Mouse (Mus musculus) heart, adult 9 months (tissue): ENCODE measurements at regions not wholly inside any gene's neighbourhood (a gene's known extent, or its start where the extent isn't known, plus 50 kb on each side); places are given as distances from the start of the nearest gene placed in this dataset.

Experiments
- DNase-seq, 2 experiments: peaks; one replicate each; pipeline ENCODE4 v3.0.0; 2022; ENCODE audit warnings: low spot score in 2 of 2

DNA sequence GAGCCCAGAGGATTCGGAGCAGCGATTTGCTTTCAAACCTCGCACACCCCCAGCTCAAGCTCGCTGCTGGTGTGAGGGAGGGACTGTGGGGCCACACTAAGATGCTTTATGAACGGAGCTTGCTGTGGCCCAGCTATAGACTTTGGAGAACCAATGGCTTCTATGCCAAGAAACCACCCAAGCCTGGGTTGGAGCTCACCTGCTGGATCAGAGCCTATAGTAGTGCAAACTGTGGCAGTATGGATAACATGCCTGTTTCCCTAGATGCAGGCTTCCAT lies 142.5 kb upstream of the A230072I06Rik start:
- DNase-seq = no peak

DNA sequence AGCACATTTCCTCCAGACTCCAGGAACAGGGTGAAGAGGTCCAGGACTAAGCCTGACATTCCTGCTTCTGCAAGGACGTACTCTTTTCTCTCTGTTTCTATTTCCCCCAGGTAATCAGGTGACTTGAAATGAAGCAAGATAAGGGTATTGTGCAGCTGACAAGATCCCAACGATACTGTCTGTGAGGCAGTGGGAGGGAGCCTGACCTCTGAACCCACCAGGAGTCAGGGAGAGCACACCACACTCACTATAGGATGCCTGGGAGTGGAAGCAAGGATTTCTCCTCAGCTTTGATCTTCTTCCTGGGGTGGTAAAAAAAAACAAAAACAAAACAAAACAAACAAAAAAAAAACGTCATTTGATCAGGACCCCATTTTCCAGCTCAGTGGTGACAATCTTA lies 141.1 kb upstream of the A230072I06Rik start:
- no peak for DNase-seq

DNA sequence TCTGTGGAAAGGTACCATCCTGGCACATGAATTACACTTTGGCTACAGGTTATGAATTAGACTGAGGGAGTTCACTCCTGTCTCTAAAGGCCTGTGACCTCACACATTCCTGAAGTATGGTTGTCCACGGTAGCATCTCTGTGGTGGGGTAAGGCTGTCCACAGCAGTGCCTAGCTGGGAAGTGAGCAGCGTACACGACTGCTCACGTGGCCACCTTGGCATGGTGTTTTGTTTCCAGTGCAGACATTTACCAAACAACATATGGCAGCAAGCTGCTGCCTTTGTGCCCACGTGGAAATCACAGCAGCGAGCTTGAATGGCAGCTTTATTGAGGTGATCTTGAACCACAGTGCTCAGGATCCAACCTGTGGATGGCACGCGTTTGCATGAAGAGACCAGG lies 140.7 kb upstream of the A230072I06Rik start:
- DNase-seq = no peak

DNA sequence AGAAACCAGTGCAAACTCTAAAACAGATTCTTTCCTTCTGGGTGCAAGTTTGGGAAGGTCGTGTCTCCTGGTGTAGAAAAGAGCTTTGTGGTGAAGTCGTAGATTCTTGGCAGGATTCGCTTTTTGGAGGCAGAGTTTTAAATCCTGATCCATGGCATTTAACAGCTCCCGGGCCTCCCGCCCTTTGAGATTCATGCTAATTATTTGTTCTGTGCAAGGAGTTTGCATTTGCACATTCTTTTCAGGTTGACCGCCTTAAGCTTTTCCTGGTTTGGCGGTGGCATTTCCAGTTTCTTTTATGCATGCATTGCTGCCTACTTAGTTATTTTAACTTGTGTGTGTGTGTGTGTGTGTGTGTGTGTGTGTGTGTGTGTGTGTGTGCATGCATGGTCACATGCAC lies 126.9 kb upstream of the A230072I06Rik start:
- no peak for DNase-seq

DNA sequence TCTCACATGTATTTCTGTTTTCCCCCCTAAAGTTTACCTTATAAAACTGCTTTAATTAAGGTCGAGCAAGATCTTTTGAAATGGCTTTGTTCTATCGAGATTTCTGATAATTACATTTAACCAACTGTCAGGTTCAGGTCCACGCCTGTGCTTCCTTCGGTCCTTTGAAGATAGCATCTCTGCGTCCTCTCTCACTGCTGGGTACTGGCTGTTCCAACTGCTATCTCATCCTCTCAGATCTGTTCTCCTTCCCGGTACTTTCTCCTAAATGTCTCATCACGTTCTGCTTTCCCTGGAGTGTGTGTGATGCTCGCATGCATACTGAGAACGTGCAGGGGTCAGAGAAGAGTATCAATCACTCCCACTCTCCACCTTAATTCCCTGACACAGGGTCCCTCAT lies 125.8 kb upstream of the A230072I06Rik start:
- DNase-seq = no peak

DNA sequence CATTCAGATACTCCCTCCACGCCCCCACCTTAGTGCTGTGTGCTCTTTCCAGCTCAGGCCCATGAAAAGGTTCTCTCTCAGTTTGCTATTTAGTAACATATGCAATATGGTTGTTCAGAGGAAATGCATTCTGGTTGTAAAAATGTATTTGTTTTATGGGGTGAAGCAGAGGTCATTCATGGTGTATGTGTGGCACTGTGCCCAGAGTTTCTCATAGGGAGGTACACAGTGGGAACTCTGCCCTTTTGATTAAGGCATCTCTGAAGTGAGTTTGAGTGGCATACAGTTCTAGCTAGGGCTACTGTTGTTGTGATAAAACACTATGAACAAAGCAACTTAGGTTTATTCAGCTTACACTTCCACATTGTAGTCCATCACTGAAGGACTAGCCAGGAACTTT lies 121.7 kb upstream of the A230072I06Rik start:
- no peak for DNase-seq

DNA sequence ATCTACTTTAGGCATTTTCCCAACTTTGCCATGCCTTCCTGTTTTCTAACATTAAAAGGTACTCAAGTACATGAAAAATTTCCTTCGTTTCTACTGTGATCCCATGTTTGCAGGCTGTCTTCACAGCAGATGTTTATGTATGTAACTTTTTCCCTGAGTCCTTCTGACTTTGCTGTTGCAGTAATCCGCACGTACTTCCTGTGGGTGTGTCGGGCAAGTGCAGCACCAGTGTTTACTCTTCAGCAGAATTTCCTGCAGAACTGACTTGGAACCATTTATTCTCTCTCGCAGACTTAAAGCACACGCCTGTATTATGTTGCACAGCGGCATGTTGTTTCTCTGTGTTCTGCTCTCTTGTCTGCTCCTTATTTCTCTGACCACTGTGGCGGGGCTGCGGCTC lies 120.4 kb upstream of the A230072I06Rik start:
- DNase-seq = no peak

DNA sequence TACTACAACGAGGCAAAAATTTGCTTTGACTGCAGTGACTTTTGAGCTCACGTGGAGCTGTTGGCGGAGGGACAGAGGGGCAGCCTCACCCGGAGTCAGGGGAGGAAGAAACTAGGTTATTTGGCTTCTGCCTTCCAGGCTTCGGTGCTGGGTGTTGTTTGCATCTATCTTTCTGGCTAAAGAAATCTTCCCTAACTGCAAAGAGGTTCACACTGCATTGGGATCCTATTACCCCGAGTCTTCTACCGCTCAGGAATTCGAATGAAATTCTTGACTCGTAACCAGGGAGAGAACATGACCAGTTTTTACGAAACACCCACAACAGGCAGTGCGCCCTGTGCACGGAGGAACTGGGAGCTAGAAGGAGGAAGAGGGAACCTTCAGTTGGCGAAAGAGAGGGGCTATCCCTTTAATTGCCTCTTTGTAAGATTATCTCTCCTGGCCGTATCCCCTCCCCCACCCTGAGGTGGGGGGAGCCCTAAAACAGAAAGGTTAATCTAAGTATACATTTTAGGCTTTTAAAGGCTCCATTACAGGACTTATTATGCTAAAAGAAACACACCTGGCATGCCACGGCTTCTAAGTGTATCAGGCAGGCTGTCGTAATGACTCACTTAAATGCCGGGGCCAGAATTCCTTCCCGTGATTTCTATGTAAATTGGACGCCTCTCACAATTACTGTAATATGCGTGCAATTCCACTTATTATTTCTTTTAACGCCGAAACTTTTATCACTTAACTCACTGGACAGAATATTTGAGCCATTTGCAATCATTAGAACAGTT lies 115.5 kb upstream of the A230072I06Rik start:
- DNase-seq = no peak

DNA sequence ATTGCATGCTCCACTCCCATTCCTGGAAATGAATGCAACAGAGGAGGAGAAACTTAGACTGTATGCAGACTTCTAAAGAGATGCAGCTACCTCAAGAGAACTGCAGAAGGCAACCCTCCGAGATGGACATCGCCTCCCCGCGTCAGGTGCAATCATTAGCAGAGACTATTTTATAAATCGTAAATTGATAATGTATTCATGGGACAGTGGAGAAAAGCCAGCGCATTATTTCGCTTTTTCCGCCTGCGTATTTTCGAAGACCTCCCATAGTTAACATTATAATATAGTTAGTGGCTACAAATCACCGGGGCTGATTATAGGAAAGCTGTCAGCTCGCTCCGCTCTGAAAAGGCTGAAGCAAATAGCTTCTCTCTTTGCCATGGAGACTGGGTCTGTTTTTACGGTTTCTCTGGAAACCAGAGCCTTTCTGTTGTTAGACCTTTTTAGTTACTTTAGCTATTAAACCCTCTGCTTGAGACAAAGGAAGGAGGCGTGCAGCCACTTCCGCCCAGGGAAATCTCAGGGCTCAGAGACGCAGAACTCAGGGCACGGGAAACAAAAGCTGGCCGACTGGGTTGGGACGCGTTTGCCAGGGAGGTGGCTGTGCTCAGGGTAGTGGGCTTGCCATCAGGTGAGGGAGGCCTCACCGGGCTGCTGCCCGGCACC lies 113.0 kb upstream of the A230072I06Rik start:
- no peak for DNase-seq

DNA sequence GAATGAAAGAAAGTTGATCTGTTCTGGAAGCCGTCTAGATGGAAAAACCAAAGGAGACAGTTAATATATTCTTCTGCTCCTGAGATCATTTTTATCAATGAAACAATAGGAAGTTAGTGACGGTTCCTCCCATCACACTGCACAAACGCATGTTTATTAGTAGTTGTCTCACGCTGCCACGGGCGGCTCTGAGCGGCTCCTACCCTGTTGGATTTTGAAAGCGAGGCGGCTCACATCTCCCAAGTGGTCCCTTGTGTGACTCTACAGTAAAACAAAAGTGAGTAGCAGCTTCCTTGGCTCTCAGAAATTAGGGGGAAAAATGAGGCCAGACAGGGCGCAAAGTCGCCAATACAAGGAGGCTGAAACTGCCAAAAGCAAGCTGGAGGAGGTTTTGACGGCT lies 106.8 kb upstream of the A230072I06Rik start:
- DNase-seq = no peak

DNA sequence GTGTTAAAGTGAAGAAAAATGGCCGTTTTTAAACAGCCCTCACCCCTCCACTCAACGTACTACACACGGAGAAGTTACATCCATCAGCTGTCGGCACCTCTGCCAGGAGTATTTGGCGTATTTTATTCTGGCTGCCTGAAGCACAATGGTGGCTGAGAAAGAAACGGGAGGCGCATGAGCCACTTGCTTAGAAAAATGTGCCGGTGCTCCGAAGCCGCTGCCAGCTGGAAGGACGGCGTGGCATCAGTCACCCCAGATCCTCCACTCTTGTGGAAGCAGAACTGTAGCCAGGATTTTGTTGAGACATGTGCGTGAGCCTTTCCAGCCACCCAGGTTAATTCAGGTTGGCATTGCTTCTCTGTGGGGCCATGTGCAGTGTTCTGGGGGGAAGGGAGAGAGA lies 103.1 kb upstream of the A230072I06Rik start:
- DNase-seq = no peak

DNA sequence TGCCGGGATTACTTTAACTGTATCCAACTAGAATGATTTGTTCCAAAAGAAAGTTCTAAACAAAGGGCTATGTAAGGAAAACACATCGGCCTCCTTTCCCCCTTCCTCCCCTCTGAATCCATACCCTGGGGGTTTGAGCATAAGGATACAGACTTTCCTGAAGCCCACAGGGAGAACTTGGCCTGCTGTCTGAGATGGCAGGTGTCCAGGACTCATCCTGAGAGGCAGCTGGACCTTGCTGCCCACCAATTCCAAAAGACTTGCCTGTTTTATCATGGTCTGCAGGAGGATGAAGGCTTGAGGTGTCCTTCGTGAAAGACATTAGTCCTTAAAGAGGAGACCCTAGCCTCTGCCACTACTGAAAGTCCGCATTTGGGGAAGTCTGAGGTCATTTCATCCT lies 94.0 kb upstream of the A230072I06Rik start:
- DNase-seq = no peak

DNA sequence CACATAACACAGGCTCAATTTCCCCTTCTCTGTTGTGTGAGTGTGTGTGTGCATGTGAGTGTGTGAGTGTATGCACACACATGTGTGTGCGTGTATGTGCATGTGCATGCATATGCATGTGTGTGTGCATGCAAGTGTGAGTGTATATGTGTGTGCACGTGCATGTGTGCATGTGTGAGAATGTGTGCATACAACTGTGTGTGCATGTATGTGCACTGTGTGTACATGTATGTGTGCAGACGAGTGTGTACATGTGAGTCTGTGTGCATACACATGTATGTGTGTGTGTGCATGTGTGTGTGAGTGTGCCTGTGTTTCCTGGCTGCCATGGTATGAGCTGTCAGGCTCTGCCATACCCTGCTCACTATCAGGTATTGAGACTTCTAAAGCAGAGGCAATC lies 91.3 kb upstream of the A230072I06Rik start:
- DNase-seq = no peak

DNA sequence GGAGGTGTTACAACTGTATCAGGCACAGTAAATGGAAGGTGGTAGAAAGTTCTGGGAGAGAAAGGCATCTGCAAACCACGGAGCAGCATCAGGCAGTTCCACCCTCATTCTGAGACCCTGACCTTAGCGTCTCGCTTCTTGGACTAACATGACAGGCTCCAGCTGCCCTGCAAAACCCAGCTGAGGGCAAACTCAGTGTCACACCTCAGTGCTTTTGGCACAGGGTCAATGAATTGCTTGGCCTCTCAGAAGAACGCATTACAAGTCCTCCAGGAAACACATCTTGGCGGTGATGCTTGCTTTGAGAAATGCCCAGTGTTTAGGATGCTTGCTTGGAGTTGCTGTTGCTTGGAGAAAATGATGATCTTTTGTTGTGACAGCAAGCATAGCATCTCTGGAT lies 90.2 kb upstream of the A230072I06Rik start:
- DNase-seq = no peak

DNA sequence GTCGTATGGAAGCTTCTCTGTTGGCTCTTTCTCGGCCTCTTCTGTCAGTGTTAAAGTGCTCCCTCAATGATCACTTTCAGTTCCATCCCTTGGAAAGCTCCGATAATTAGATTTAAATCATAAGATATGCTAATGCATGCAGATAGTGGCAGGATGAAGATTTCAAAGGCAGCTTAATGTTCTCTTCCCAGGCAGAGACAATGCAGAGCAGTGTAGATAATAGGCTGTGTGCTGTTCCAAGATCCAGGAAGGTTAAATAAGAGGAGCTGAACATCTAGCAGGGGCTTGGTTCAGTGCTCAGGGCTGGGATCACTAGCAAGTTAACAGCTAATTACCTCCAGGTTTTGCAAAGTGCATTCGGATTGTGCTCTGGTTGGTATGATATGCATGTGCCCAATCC lies 89.7 kb upstream of the A230072I06Rik start:
- DNase-seq = no peak

DNA sequence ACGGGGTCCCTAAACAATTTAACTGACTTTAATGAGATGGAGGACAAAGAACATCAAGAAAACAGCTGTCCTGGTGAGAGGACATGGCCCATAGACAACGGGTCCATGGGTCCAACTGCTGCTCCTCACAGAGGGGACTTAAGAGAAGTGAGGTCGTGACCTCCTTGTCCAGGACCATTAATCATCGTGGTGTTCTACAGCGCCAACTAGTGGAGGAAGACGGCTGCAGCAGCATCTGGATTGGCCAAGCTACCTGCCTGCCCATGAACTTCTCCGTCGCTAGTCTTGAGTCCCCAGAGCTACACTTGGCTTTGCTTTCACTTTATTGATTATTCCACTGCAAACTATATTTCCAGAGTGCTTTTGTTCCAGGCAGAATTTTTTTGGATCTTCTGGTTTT lies 86.6 kb upstream of the A230072I06Rik start:
- DNase-seq = no peak

DNA sequence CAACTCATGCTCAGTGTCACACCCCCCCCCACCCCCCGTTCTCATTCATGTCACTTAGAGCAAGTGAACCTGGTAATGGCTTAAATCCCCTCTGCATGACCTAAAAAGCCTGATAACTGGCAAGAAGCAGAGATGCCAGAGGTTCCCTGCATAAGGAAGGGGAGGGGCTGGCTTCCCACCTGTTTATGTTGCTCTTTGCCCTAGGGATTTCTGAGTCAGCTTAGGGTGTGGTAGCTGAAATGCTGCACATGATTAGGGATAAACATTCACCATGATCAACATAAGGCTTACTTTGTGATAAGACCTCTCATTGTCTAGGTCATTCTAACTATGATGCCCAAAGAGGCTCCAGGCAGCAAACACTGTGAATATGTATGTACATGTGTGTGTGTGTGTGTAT lies 72.7 kb upstream of the A230072I06Rik start:
- DNase-seq = no peak

DNA sequence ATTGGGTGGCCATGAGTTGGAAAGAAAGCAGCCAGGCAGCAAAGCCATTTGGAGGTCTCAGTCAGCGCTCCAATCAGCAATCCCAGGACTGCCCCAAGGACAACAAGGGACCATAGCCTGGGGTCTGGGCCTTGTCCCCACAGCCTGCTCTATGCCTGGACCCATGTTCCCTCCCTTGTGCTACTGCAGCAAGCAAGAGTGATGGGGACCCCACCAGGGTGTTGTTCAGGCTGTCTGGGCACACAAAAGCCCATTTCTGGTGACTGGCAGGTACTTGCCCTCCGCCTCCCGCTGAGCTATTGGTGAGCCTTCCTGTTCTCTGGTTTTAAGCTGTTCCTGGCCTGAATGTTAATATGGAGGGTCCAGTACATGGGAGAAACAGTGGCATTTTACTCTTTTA lies 71.2 kb upstream of the A230072I06Rik start:
- DNase-seq = no peak

DNA sequence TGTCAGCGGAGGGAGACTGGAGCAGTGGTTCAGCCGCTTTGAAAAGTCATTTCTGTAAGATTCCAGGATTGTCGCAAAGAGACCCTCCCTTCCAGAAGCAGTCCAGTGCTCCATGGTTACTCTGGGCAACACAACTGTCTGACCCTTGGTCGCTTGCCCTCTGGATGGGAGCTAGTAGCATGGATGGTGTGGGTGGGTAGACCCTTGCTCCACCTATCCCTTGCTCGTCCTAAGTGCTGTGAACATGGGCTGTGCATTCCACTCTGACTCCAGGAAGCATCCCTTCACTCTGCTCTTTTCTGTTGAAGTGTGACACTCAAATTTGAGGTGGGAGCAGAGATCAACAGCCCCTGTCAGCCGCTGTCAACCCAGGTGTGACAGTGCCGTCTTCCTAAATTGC lies 64.8 kb upstream of the A230072I06Rik start:
- no peak for DNase-seq

DNA sequence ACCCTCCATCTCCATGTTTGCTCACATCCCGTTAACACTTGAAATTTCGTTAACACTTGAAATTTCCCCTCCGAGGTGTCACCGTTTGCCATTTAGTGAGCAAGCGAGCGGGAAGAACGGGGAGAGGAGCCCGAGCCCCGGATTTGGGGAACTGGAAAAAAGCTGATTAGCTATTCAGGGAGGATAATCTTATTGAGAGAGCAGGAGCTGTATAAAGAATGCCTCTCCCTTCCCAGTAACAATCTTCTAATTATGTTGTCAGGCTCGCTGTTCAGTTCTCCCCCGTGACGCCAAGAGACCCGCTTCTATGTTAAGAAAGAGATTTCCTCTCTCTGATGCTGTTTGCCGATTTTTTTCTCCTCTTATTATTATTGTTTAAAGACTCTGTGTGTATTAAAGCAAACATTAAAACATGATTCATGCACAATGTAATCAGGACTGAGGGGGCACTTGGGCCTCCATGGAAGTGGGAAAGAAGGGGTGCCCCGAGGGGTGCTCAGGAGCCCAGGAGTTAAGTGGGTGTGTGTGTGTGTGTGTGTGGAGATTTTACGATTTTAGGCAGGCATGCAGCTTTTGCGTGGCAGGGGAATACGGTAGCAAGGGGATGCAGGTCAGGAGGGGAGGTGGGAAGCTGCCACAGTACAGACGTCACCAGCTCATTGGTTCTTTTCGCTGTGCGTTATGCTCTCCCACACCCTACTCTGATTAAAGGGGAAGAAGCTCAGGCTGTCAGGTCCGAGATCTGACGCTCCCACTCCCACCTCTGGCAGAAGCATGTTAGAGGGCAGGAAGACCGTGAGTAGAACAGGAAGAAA lies 64.2 kb upstream of the A230072I06Rik start:
- DNase-seq = no peak

DNA sequence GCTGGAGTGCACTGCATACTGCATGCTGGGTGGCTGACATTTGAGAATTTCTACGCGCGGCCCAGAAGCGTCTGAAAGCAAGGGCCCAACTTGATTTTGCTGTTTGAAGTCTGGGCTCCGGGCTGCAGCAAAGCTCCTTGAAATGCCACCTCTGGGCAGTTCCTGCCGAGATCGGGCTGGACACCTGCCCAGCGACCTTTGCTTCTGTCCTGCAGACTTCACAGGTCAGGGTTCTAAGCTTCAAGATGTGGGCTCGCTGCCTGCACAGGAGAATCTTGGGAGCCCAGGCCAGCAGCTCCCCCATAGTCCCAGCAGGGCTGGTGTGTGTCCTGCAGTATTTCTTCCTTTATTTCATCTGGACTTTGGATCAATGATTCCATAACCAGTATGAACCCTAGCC lies 57.1 kb upstream of the A230072I06Rik start:
- DNase-seq = no peak

DNA sequence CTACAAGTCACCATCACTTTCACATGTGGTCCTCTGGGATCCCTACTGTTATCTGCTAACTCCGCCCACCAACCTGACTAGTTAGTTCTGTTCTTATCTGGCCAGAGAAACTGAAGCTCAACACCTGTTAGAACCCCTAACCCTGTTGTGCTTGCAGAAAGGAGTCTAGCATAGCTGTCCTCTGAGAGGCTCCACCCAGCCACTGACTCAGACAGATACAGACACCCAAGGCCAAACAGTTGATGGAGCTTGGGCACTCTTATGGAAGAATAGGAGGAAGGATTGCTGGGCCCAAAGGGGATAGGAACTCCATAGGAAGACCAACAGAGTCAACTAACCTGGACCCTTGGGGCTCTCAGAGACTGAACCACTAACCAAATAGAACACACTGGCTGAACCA lies 55.2 kb upstream of the A230072I06Rik start:
- DNase-seq = no peak
